Mouse (Mus musculus) CH12.LX (cell line): Measurements from ENCODE around the gene Cfap45.

Source experiments
- CHD2 ChIP-seq: IDR thresholded peaks from 2 replicates; pipeline ENCODE4 v1.6.1; 2011; ENCODE audit warnings: low read length, improper control_type of control experiment
- CTCF ChIP-seq, 2 experiments: IDR thresholded peaks in 1 of 2; conservative IDR thresholded peaks in 1 of 2; 2 replicates each; pipeline ENCODE4 v1.5.1; 2011 to 2012; ENCODE audit warnings: low read depth in 2 of 2, low read length in 2 of 2, improper control_type of control experiment in 1 of 2, inconsistent platforms in 1 of 2, mild to moderate bottlenecking in 1 of 2, moderate library complexity in 1 of 2
- EP300 ChIP-seq: IDR thresholded peaks from 2 replicates; pipeline ENCODE4 v1.6.1; 2011; ENCODE audit warnings: low read length, improper control_type of control experiment
- HCFC1 ChIP-seq: IDR thresholded peaks from 2 replicates; pipeline ENCODE4 v1.6.1; 2012; ENCODE audit warnings: low read depth, mild to moderate bottlenecking, inconsistent platforms, low read length, improper control_type of control experiment
- JUND ChIP-seq: conservative IDR thresholded peaks from 2 replicates; pipeline ENCODE4 v1.6.1; 2011; ENCODE audit warnings: low read depth, low read length, improper control_type of control experiment
- KAT2A ChIP-seq: IDR thresholded peaks from 2 replicates; pipeline ENCODE4 v1.6.1; 2012; ENCODE audit warnings: low read length, improper control_type of control experiment, inconsistent platforms; ENCODE audit not compliant: insufficient replicate concordance
- MAX ChIP-seq: IDR thresholded peaks from 2 replicates; pipeline ENCODE4 v1.6.1; 2011; ENCODE audit warnings: low read length, improper control_type of control experiment
- MXI1 ChIP-seq: IDR thresholded peaks from 2 replicates; pipeline ENCODE4 v1.6.1; 2011; ENCODE audit warnings: mild to moderate bottlenecking, low read depth, low read length, improper control_type of control experiment
- POLR2A ChIP-seq: IDR thresholded peaks from 2 replicates; pipeline ENCODE4 v1.6.1; 2011; ENCODE audit warnings: low read depth, mild to moderate bottlenecking, improper control_type of control experiment, low read length
- USF1 ChIP-seq: IDR thresholded peaks from 2 replicates; pipeline ENCODE4 v1.6.1; 2014; ENCODE audit warnings: low read depth, mild to moderate bottlenecking, inconsistent platforms, low read length, improper control_type of control experiment
- USF2 ChIP-seq: conservative IDR thresholded peaks from 2 replicates; pipeline ENCODE4 v1.6.1; 2011; ENCODE audit warnings: low read depth, low read length, improper control_type of control experiment
- ZC3H11A ChIP-seq: IDR thresholded peaks from 2 replicates; pipeline ENCODE4 v1.6.1; 2012; ENCODE audit warnings: low read depth, mild to moderate bottlenecking, inconsistent platforms, low read length, improper control_type of control experiment
- ZNF384 ChIP-seq: IDR thresholded peaks from 2 replicates; pipeline ENCODE4 v1.6.1; 2012; ENCODE audit warnings: low read depth, low read length, improper control_type of control experiment, inconsistent platforms

DNA sequence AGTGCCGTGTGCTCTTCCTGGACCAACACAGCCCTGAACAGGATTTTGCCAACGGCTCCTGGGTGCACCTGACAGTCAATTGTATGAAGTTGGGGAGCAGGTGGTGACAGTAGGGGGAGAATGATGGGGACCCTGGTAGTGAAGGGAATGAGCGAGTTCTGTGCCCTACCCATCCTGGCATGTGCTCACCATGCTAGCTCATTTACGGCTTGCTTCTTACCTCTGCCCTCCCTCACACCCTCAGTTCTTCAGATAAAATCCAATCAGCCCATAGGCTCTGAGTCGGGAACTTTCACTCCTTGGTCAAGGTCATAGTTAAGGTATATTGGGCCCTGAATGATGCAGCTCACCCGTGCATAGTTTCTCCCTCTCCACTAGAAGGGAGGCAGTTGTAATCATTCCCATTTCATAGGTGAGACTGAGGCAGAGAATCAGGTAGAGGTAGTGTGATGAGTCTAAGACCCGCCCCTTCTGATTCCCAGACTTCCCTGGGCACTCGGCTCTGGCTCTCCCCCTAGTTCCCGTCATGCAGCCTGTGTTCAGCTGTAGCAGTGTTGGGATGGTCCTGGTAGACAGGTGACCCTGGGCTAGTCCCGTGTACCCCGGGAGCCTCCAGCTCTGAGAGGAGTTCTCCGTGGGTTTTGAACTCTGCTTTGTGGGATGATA lies 30.9 kb upstream of the Cfap45 start:
- TF ChIP-seq POLR2A (no peak), CTCF (conservative IDR thresholded peaks at IDR 0.05 in 1 of 2, IDR thresholded peaks at IDR 0.05 in 1 of 2; ENCODE audit: low read depth in 2 of 2, low read length in 2 of 2) (no peak), EP300 (no peak), HCFC1 (no peak), CHD2 (no peak), USF2 (no peak), MAX (no peak), ZNF384 (no peak), USF1 (no peak), ZC3H11A (no peak), MXI1 (no peak), JUND (no peak), KAT2A (no peak)
